Mouse (Mus musculus) gastrocnemius, postnatal 25 days (tissue): ENCODE measurements around the gene Ugdh. TPM values are rescaled to one million over a fixed set of nuclear protein-coding genes. Genes with fewer than 3 reads are reported as not detected.

Source experiments
- total RNA-seq, 2 experiments: library from RNA; stranded (reverse); gene quantifications; 1 replicate in 1 of 2; 2 replicates in 1 of 2; pipeline ENCODE4 v1.2.3; 2021

Ugdh gene
- total RNA-seq, 2 experiments from 2014 or later, result 9.4 to 14.8 TPM

Other genes starting within 250 kb of the Ugdh start
- gene Wdr19, start 236.3 kb downstream of the Ugdh start, total RNA-seq, result 1 to 10 TPM; 1.9 to 2.0 TPM
- gene Rfc1, start 100.3 kb downstream of the Ugdh start, total RNA-seq, result 10 to 100 TPM; 18.3 to 20.5 TPM
- under 1 TPM; 0.18 to 0.64 TPM for gene Klb, start 87.6 kb downstream of the Ugdh start, total RNA-seq
- gene Rpl9, start 44.5 kb downstream of the Ugdh start, total RNA-seq, result 100 to 1,000 TPM; 487 to 495 TPM
- gene Lias, start 44.5 kb downstream of the Ugdh start, total RNA-seq, result 10 to 100 TPM; 37.2 to 42.7 TPM
- 1 to 10 TPM in 1 of 2 experiments, not detected in 1; 2.6 TPM for gene Gm43552, start 56.9 kb upstream of the Ugdh start, total RNA-seq
- gene Smim14, start 101.2 kb upstream of the Ugdh start, total RNA-seq, result 10 to 100 TPM; 33.5 to 34.6 TPM
- gene Ube2k, start 101.3 kb upstream of the Ugdh start, total RNA-seq, result 10 to 100 TPM; 59.0 to 60.3 TPM